8 mouse cellular contexts compared by ENCODE assay signal in genomic region chrX:134750764-134751592, GRCm38 (mm10). TPM values are rescaled to one million over a fixed set of nuclear protein-coding genes. Genes with fewer than 3 reads are reported as not detected.
A peak's percentile ranks its signal among the peaks of the same experiment; 100 is the strongest.
DNase-seq lines count a peak whose midpoint lies in the region; ATAC-seq lines count a peak whose summit lies in the region.

Gene Armcx6, minus strand, starts transcription at chrX:134751417.

- peak; percentile 82 for DNase-seq in R1 (ENCODE audit: low read depth, low spot score)
- peak; percentile 48 for DNase-seq in cerebellum, adult 8-10 months
- DNase-seq in layer of hippocampus, postnatal 10 days (ENCODE audit: low spot score in 2 of 2) = peak; percentile 56 to 66
- peak; percentile 82 for DNase-seq in lung, postnatal 10 days
- peak; percentile 50 for DNase-seq in retina, adult 2 months (ENCODE audit: low read depth, low spot score)
- DNase-seq in thymus, postnatal 25 days = peak; percentile 71

- ATAC-seq in frontal cortex, adult (ENCODE audit: low TSS enrichment) = peak; percentile 92
- peak; percentile 96 to 97 for ATAC-seq in hematopoietic stem cell, adult 5-6 weeks (replicated peaks in 1 of 2; ENCODE audit: insufficient read depth in 1 of 2, low FRiP score in 2 of 2, low TSS enrichment in 1 of 2, low read depth in 1 of 2, poor library complexity in 2 of 2, severe bottlenecking in 2 of 2)

RNA-seq across cellular contexts. Expression of gene Armcx6, which starts in this region (rescaled TPM):
- total RNA-seq in hematopoietic stem cell, adult 5-6 weeks (2017) = 23.5 and 33.5 TPM in 2 replicates
- 10 to 100 TPM in 1 of 2 experiments, 1 to 10 TPM in 1; 9.5 to 10.4 TPM for total RNA-seq in layer of hippocampus, postnatal 10 days (2021)

Comparison
In these comparisons a context has a peak if more than half of its experiments do, and no peak if none do; other contexts are left out.
1. Peak in every context shown above with its lines: DNase-seq and ATAC-seq.